Mouse (Mus musculus): ENCODE data around the gene Vamp9. TPM values are rescaled to one million over a fixed set of nuclear protein-coding genes. Genes with fewer than 3 reads are reported as not detected.

Gene Vamp9
- under 1 TPM in 1 of 2 experiments, not detected in 1; 0.50 TPM for polyA plus RNA-seq (2017; shearing (Covaris generic))

DNA sequence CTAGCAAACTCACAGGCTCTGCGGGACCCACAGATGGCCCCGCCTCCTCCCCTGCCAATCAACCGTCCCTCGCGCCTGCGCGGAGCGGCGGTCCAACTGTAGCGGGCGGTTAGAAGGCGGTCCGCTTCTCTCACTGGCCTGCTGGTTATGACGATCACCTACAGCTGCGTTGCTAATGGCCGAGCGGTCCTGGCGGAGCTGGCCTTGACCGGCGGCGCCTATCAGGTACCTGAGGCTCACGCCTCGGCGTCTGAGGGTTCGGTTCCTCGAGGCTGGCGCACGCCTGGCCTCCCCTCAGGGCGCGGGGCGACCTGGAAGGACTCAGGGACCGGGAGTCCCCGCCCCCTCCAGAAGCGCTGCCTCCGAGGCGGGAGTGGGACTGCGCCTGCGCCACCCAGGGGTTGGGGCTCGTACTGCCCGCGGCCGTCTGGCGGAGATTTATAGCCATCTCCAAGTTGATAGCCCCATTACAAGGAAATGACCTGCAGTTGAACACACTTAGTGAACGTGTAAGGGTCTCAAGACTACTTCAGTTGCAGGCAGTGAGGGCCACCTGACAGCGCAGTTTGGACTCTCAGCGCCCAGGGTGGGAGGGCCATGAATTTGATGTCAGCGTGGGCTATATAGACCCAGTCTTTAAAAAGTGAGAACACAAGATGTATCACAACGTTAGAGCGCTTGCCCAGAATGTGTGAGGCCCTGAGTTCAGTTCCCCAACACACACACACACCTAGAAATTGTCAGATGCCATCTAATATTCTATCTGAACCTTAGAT is at the start of gene Vamp9:
Gene Vamp9 (plus strand): TSS at position 74 of the 776 bp plus-strand sequence.
- ATAC-seq = peak; percentile 96

DNA sequence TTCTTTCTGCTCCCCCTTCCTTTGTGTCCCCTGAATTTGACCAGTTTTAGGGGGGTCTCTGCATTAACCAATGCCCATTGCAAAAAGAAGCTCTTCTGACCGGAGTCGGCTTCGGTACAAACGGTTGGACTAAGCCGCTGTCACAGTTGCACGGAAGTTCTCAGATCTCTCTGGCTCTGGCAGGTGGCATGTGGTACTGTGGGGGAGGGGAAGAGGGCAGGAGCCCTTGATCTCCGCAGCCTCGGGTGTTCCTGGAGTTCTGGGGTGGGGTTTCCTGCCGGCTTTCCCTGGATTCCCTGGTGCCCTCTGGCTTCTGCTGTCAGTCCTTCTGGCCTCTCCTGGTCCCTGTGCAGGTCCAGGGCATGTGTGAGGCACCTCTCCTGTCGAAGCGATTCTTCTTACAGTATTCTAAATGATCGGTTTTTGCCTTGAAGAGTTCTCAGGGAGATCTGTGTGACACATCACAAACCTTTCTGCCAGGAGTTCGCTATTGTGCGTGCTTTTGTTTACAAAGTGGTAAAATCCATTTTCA is 48.9 kb upstream of the Vamp9 start:
- ATAC-seq = no peak

DNA sequence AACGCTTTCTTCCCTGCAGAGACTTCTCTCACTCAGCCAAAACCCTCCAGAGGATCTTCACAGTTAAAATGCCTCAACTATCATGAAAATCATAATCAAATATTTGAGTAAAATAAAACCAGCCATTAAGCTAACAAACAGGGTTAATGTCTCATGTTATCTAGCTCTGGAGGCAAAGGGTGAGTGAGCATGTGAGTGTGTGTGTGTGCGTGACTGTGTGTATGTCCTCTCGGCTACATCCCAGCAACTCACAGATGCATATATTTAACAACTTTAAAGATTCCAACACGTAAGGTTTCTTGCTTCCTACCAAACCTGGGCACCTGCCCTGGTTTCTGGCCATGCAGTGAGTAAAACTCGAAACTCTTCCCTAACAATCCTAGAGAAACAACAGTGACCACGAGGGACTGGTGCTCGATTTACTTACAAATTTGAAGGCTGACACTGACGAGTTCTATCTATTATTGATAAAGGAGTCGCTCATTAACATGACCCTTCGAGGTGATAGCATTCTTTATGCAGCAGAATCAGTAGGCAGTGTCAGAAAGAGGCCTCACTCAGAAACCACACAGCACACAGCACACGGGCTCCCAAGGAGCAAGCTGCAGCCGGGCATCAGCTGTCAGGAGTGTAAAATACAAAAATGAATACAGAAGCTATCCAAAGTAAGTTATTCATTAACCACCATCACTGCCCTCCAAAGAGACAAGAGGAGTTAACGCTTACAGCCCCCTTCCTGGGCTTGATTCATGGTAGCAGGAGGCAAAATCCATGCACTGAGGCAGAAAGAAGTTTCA is 46.2 kb upstream of the Vamp9 start:
- ATAC-seq = no peak

DNA sequence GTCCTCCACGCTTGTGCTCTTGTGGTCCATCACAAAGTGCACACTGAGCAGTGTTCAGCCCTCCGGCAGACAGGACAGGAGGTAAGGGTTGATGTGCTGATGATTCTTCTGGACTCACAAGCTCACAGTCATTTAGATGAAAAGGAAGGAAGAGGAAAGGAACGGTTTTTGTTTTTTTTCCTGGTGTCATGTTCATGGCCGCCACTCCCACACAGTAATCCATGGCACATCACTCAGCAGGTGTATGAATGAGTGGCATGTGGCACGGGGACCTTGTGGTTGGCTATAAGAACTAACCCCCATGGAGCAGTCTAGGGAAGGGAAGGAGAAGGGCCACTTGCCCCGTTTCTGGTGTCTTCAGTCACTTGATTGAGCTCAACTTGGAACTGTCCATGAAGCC is 44.2 kb upstream of the Vamp9 start:
- ATAC-seq = no peak

DNA sequence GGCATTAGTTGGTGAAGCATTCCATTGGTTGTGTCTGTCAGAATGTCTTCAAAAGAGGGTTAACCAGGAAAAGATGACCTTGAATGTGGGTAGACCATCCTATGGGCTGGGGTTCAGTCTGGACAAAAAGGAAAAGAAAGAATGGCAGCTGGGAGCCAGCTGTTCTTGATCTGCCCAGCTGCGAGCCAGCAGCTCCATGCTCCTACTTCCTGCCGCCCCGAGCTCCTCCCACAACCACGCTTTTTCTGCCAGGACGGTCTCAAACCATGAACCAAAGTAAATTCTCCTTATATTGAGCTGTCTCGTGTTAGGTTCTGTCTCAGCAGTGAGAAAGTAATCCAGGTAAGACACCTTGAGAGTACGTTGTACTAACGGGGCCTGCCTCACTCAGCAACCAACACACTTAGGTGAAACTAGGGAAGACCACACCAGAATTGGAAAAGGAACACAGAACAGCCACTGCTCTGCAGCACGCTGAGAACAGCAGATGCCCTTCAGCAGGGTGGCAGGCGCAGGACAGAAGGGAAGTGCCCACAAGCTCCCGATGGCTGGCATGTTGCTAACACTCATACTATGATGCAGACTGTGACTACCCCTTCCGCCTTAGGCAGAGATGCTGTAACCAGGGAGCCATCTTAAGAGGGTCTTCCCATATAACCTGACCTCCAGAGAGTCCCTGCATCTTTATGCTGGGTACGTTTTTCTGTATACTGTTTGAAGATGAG is 42.2 kb upstream of the Vamp9 start:
- no peak for ATAC-seq

DNA sequence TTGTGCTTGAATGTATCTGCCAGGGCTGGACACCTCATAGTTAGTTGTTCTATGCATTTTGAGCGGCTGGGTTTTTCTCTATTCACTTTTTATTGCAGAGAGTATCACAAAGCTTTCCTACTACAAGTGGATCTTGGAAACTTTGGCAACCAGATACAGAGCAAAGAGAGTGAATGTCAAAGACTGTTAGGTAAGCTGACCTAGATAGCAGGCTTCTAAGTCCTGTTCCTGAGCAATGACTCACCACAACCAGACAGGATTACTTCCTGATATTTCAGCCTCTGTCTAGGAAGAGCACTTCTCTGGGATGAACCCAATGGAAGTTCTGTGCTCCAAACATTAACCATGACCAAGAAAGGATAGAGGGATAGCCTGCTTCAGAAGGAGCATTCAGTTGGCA is 40.3 kb upstream of the Vamp9 start:
- ATAC-seq = no peak

DNA sequence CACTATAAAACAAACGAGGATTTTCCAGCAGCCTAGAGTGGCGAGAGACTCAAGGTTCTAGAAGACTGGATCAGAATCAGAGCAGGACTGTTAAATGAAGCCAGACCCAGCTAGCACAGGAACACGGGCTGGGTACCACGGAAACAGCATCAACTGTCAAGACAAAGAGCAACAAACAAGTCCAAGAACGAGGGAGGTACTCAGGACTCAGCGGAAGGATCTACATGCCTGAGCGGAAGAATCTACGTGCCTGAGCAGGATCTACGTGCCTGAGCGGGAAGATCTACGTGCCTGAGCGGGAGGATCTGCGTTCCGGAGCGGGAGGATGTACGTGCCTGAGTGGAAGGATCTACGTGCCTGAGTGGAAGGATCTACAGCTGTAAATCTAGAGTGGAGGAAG is 37.8 kb upstream of the Vamp9 start:
- no peak for ATAC-seq

DNA sequence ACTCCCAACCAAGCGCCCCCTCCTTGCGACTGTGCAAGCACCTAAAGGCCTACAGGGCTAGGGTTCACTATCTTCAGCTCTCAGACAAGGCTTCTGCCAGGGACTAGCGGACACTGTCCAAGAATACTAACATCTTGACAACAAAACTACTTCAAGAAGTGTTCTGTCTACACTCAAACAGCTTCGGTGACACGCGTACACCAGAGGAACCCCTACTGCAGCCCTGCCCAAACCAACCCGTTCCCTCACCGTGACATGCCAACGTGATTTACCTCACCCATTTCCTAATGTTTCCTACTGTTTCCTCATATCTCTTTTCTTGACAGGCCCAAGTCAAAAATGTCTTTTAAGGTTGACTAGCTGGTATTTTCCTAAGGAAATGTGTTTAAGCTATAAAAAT is 37.1 kb upstream of the Vamp9 start:
- no peak for ATAC-seq

DNA sequence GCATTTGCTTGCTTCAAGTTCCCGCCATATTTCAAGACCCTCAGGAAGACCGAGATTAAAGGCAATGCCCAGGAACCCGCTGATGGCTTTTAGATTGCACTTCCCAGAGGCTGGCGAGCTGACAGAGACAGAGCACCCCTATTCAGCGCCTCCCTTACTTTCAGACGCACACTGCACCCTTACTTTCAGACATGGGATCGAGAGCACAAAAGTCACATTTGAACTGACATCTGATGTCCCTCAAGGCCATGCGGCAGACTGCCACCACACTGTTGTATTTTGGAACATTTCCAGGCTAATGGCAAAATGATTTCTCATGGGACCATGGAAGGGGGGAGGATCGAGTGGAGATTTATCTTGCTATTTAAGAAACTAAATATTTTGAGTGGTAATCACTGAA is 28.5 kb upstream of the Vamp9 start:
- no peak for ATAC-seq

DNA sequence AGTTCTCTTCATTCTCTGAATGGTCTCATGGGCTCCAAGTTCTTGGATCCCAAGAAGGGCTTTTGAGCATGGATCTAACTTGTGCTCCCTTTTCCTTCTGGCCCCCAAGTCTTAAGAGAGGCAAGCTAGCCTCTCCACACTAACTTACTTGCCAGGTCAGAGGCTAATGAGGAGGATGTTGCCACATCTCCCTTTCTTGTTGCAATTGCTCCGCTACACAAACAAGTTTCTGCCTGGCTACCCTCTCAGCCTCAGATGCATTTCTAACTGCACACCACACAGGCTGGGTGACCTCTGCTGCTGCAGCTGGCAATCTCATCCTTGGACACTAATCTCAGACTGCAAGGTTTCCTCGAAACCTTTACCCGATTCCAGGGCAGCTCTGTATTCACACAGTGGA is 23.6 kb upstream of the Vamp9 start:
- no peak for ATAC-seq

DNA sequence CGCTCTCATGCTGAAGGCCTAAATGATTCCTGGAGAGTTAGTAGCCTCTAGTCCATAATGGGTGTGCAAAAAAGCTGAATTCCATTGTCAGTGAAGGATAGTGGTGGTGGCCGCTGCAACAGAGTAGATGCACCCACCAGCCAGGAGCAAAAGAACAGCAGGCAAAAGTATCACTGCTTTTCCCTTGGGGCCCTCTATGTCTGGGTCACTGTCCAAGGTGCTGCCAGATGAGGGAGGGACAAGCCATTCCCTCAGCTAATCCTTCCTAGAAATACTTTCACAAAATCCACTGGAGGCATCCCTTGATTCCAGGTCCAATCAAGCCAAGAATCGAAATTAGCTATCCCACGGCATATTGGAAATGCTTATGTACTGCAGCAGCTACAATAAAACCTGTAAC is 22.0 kb upstream of the Vamp9 start:
- ATAC-seq = no peak

DNA sequence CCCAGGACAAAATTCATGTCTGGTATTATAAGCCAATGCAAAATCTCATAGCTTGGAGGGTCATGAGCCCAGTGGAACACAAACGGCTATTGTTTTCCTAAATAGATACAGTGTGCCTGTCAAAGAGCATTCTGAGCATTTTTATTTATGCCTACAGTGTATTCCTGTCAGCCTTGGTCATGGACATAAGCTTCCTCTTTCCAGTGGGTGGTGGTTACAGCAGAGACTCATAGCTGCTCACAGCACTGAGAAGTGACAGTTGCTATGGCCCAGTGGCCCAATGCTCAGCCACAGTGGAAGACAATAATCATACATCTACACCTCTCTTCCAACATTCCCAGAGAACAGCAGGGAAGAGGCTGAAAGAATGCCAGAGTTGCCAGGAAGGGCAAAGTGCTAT is 18.9 kb upstream of the Vamp9 start:
- ATAC-seq = no peak

DNA sequence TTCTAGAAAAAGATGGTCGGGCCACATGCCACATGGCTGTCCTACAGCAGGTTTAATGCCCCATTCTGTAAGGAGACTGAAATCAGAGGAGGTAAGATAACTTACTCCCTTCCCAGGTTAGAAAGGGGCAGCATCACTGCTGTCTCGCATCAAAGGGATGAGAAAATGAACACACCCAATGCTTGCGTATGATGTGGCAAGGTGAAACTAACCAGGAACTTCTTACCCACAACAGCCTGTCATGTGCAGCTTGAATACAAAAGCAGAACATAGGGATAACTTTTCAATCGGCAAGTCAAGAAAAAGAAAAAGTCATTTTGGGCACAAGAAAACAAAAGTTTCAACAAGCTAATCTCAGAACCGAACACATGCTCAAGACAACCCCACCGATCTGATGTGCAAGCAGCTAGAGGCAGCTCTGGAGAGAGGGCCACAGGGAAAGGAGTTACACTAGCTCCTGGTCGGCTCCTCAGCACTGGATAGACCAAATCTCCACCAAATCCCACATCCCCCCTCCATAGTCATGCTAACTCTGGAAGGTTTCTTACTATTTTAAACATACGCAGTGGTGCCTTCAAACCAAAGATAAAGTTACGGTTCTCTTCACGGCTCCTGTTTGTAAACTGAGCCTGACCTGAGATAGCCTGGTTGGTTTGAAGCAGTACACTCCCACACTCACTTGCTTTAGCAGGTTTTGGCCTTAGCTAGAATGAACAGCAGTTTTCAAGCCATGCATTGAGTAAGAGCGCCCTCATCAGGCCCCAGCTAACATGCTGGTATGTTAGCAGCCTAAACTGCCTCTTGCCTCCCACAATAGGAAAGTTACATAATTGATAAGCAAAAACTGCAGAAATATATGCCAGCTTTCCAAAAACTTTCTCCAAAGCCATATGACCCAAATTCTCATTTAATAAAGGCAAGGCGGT is 14.3 kb upstream of the Vamp9 start:
- ATAC-seq = no peak

DNA sequence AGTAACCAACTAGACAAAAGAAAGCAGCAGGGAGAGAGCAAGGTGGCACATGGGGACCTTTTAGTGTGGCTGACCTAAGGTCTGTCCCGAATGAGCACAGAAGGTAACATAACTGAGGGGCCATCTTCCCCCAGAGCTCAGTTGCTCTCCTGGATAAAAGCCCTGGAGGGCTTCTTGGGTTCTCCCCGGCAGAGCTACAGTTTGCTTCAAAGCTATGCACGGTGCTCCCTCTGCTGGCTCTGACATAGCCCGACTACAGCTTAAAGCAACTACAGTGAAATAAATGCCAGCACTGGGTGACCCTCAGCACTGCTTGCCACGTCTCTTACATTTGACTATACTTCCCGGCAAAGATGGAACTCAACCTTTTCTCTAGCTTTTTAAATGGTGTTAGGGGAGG is 6.0 kb upstream of the Vamp9 start:
- ATAC-seq = no peak

DNA sequence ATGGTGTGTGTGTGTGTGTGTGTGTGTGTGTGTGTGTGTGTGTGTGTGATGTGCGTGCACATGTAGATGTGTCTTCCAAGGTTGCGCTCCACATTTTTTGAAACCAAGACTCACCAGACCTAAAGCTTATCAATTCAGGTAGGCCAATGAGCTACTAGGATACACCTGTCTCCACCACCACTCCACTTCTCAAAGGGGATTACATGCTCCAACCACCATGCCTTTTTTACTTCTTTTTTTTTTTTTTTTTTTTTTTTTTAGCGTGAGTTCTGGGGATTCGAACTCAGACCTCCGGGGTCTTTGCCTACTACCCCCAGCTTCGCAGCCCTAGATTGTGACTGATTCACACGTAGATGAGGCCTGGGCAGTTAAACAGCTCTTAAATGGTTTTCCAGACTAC is 323 bp upstream of the Vamp9 start:
- no peak for ATAC-seq

DNA sequence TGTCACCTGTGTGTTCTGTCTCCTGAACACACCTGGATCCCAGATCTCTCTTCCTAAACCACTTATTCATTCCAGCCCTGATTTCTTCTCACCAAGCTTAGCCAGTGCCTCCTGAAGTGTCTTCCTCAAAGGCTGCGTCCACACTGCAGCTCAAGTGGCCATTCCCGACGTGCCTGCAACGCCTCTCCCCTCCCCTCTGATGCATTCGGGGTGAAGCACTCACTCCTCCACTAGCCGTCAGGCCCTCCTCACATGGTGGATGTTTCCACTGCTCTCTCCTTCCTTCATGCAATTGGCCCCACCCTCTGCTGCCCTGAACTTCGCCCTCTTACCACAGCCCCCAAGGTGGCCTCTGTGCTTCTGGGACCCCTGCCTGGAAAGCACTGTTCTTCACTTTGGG is 9.4 kb downstream of the Vamp9 start:
- ATAC-seq = no peak

DNA sequence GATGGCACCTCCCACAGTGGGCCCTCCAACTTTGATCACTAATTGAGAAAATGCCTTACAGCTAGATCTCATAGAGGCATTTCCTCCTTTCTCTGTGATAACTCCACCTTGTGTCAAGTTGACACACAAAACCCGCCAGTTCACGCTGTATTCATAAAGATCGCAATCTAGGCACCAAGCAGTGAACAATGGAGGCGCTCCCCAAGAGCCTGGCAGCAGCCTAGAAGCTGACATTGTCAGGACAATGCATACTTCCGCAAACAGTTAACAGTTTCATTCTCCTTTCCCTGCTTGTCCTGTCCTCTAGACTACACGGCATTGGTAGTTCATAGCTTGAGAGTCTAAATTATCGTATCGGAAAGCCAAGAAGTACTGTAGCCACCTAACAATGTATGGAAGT is 16.0 kb downstream of the Vamp9 start:
- no peak for ATAC-seq

DNA sequence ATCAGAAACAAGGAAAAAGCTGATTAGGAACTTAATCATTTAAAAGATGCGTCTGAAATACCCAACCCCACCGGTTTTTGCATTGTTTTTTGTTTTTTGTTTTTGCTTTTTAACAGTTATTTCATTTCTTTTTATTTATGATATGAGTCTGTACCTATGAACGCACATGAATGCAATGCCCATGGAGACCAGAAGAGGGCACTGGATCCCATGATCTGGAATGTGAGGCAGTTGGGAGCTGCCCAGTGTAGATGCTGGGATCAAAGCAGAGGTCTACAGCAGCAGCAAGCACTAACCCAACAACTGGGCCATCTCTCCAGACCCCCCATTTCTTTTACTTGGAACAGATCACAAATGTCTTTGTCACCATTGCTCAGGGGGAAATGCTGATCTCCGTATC is 21.9 kb downstream of the Vamp9 start:
- ATAC-seq = no peak

DNA sequence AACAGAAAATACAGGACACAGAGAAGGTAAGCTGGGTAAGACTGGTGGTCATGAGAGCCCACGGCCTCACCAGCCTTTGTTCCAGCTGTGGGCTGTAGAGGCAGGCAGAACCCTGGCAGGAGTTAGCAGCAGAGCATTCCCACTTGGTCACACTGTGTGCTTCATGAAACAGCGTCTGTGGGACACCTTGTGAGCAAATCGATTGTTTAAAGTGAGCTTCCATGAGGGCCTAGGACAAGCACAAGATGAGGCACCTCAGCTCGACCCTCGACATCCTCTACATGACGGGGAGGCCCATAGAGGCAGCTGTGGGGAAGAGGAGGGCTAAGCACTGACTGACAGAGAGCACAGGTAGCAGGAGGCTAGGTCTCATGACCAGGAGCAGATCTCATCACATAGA is 25.9 kb downstream of the Vamp9 start:
- ATAC-seq = no peak

DNA sequence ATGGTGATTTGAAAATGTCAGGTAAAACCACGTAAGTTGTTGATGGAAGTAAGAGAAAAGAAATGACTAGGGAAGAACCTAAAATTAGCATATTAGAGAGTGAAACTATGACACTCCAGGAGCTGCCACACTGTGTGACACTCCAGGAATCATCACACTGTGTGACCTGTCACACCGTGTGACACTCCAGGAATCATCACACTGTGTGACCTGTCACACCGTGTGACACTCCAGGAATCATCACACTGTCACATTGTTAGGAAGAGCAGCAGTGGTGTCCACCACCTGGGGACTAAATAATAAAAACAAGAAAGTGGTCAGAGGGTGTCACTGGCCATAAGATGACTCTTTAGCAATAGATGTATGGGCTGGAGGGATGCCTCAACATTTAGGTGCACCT is 33.4 kb downstream of the Vamp9 start:
- no peak for ATAC-seq

DNA sequence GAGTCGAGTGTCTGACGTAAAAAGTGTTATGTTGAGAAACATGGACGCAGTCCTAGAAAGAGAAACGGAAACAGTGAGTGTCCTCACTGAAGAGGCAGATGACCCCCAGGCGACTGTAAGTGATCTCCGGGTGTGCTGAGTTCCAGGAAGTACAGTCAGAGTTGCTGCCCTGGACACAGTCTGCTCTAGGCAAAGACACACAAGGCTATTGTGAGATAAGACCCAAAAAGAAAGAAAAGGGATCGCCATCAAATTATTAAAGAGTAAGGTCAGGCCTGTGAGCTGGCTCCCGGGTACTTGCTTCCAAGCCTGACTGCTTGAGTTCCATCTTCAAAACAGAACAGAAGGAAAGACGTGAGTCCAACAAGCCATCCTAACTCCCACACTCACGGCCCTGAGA is 35.2 kb downstream of the Vamp9 start:
- ATAC-seq = no peak
